Mouse (Mus musculus) myocyte (in vitro differentiated cells): Measurements from ENCODE around the gene Dab1. TPM values are rescaled to one million over a fixed set of nuclear protein-coding genes. Genes with fewer than 3 reads are reported as not detected.

Experiments
- H3K27me3 ChIP-seq: one replicate; pipeline ENCODE4 v1.6.1; 2011; ENCODE audit not compliant: control insufficient read depth, insufficient read depth, insufficient read length
- H3K36me3 ChIP-seq: one replicate; pipeline ENCODE4 v1.6.1; 2011; ENCODE audit not compliant: control insufficient read depth, insufficient read depth
- H3K4me2 ChIP-seq: one replicate; pipeline ENCODE4 v1.6.1; 2011; ENCODE audit warnings: low read depth, control low read depth
- H3K4me3 ChIP-seq: one replicate; pipeline ENCODE4 v1.5.1; 2011; ENCODE audit warnings: mild to moderate bottlenecking, control low read depth, moderate library complexity
- H3K79me2 ChIP-seq: one replicate; pipeline ENCODE4 v1.6.1; 2011; ENCODE audit not compliant: control insufficient read depth, insufficient read depth
- H3ac ChIP-seq: one replicate; pipeline ENCODE4 v1.6.1; 2011; ENCODE audit not compliant: control insufficient read depth, insufficient read length
- CEBPB ChIP-seq: IDR thresholded peaks from 2 replicates; pipeline ENCODE4 v1.6.1; 2011; ENCODE audit warnings: mild to moderate bottlenecking, moderate library complexity; ENCODE audit not compliant: poor library complexity, insufficient read depth, severe bottlenecking
- E2F4 ChIP-seq: IDR thresholded peaks from one replicate; pipeline ENCODE4 v1.6.1; 2011; ENCODE audit warnings: mild to moderate bottlenecking, control low read depth, moderate library complexity; ENCODE audit not compliant: insufficient read depth
- MAX ChIP-seq: IDR thresholded peaks from one replicate; pipeline ENCODE4 v1.6.1; 2011; ENCODE audit warnings: low read depth, mild to moderate bottlenecking, control low read depth
- MYOD1 ChIP-seq, 3 experiments: IDR thresholded peaks; one replicate each; pipeline ENCODE4 v1.6.1; 2011; ENCODE audit warnings: control low read depth in 2 of 3, low read depth in 2 of 3, mild to moderate bottlenecking in 2 of 3, moderate library complexity in 1 of 3; ENCODE audit not compliant: insufficient read length in 2 of 3, control insufficient read depth in 1 of 3
- MYOG ChIP-seq, 3 experiments: IDR thresholded peaks; one replicate each; pipeline ENCODE4 v1.6.1; 2011; ENCODE audit warnings: control low read depth in 2 of 3, low read depth in 2 of 3, mild to moderate bottlenecking in 2 of 3; ENCODE audit not compliant: insufficient read length in 2 of 3, control insufficient read depth in 1 of 3, insufficient read depth in 1 of 3
- POLR2A ChIP-seq: IDR thresholded peaks from one replicate; pipeline ENCODE4 v1.6.1; 2011; ENCODE audit warnings: low read depth, mild to moderate bottlenecking, control low read depth, moderate library complexity; ENCODE audit not compliant: insufficient read length
- POLR2AphosphoS2 ChIP-seq: IDR thresholded peaks from one replicate; pipeline ENCODE4 v1.6.1; 2011; ENCODE audit warnings: low read depth, control low read depth; ENCODE audit not compliant: insufficient read length
- REST ChIP-seq: IDR thresholded peaks from one replicate; pipeline ENCODE4 v1.6.1; 2011; ENCODE audit warnings: mild to moderate bottlenecking, control low read depth, moderate library complexity; ENCODE audit not compliant: insufficient read depth, insufficient read length
- SRF ChIP-seq: IDR thresholded peaks from one replicate; pipeline ENCODE4 v1.6.1; 2011; ENCODE audit warnings: low read depth; ENCODE audit not compliant: control insufficient read depth, insufficient read length
- TCF12 ChIP-seq: IDR thresholded peaks from one replicate; pipeline ENCODE4 v1.6.1; 2011; ENCODE audit warnings: mild to moderate bottlenecking, control low read depth; ENCODE audit not compliant: poor library complexity, insufficient read depth, severe bottlenecking
- TCF3 ChIP-seq: IDR thresholded peaks from one replicate; pipeline ENCODE4 v1.6.1; 2011; ENCODE audit warnings: low read depth, control low read depth; ENCODE audit not compliant: insufficient read length
- USF1 ChIP-seq: IDR thresholded peaks from one replicate; pipeline ENCODE4 v1.6.1; 2011; ENCODE audit warnings: low read depth, mild to moderate bottlenecking, control low read depth, moderate library complexity
- polyA plus RNA-seq: library from polyadenylated mRNA; unstranded; fragments of >200 nt; fragmentation: generic; extraction: Trizol; gene quantifications from one replicate; pipeline ENCODE4 v1.2.1, GENCODE M21; 2012; ENCODE audit warnings: missing spikeins

The Dab1 gene
- polyA plus RNA-seq, 1 experiment: not detected

GRCm38 (mm10) chr4:103577111-103577815 is 41.9 kb upstream of the Dab1 start:
- H3K79me2 ChIP-seq: no peaks in the 10 kb centered on the region
- no peaks in the 10 kb centered on the region for H3K27me3 ChIP-seq
- H3K4me3 ChIP-seq: no peak overlapping the region
- H3K4me2 ChIP-seq: no peak overlapping the region
- no peaks in the 10 kb centered on the region for H3K36me3 ChIP-seq
- TF ChIP-seq CEBPB: no peak
- no peak for TF ChIP-seq POLR2A
- no peak for TF ChIP-seq SRF
- no peak for TF ChIP-seq TCF3
- no peak for TF ChIP-seq TCF12
- no peak for TF ChIP-seq POLR2AphosphoS2
- no peak for TF ChIP-seq MAX
- TF ChIP-seq E2F4: no peak
- TF ChIP-seq REST: no peak
- TF ChIP-seq USF1: no peak
- TF ChIP-seq MYOG (IDR thresholded peaks at IDR 0.05; ENCODE audit: control insufficient read depth in 1 of 3, insufficient read depth in 1 of 3, insufficient read length in 2 of 3, low read depth in 2 of 3): no peak
- TF ChIP-seq MYOD1 (IDR thresholded peaks at IDR 0.05; ENCODE audit: control insufficient read depth in 1 of 3, insufficient read length in 2 of 3, low read depth in 2 of 3): no peak
- no peak overlapping the region for H3ac ChIP-seq

DNA sequence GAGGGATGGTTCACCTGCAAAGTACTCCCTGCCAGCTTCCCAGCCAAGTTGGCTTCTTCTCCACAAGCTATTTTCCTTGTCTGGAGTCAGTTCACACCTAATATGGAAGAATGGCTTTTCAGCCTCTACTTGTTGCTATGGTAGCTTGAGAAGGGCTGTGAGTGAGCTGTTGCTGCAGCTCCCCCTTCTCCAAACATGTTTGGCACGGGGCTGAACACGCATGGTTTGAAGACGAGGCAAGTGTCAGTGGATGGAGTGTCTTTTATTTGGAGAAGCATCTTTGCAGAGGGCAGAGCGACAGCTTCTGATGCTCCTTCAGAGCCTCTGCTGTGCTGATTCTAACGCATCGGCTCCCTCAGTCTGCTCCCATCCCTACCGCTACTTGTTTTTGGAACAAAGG is 41.3 kb upstream of the Dab1 start:
- H3K4me2 ChIP-seq: no peak overlapping the region
- no peak overlapping the region for H3K4me3 ChIP-seq
- H3ac ChIP-seq: no peak overlapping the region
- no peaks in the 10 kb centered on the region for H3K27me3 ChIP-seq
- no peak for TF ChIP-seq MAX
- no peak for TF ChIP-seq E2F4
- no peak for TF ChIP-seq USF1
- TF ChIP-seq REST: no peak
- H3K36me3 ChIP-seq: no peaks in the 10 kb centered on the region
- H3K79me2 ChIP-seq: no peaks in the 10 kb centered on the region

DNA sequence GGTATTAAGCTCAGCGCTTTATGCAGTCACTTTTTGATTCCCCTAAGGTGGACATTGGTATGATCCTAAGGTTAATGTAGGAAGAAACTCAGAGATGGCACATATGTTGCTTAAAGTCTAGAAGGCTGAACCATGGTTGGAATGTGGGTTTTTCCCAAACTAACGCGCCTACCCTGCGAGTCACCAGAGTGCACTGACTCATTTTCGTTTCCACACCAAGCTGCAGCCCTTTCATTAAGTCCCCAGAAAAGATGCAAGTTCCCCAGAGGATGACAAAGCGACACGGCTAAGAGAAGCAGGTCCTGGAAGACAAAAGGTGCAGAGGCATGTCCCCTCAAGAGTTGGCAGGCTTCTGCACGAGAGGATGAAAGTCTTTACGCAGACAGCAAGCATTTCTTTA is 39.1 kb upstream of the Dab1 start:
- H3K4me2 ChIP-seq: no peak overlapping the region
- TF ChIP-seq SRF (no peak), REST (no peak), CEBPB (no peak), E2F4 (no peak), TCF12 (no peak), POLR2AphosphoS2 (no peak), MYOD1 (IDR thresholded peaks at IDR 0.05; ENCODE audit: control insufficient read depth in 1 of 3, insufficient read length in 2 of 3, low read depth in 2 of 3) (no peak), USF1 (no peak), MYOG (IDR thresholded peaks at IDR 0.05; ENCODE audit: control insufficient read depth in 1 of 3, insufficient read depth in 1 of 3, insufficient read length in 2 of 3, low read depth in 2 of 3) (no peak), TCF3 (no peak), MAX (no peak), POLR2A (no peak)
- no peak overlapping the region for H3K4me3 ChIP-seq
- H3K27me3 ChIP-seq: no peaks in the 10 kb centered on the region
- no peak overlapping the region for H3ac ChIP-seq
- no peaks in the 10 kb centered on the region for H3K36me3 ChIP-seq
- H3K79me2 ChIP-seq: no peaks in the 10 kb centered on the region

- TF ChIP-seq REST (no peak), E2F4 (no peak), CEBPB (no peak), POLR2A (no peak), USF1 (no peak), TCF3 (no peak)
- H3ac ChIP-seq: no peak overlapping the region
- no peaks in the 10 kb centered on the region for H3K36me3 ChIP-seq
- no peaks in the 10 kb centered on the region for H3K27me3 ChIP-seq
- H3K4me3 ChIP-seq: no peak overlapping the region
- H3K4me2 ChIP-seq: no peak overlapping the region
- no peaks in the 10 kb centered on the region for H3K79me2 ChIP-seq
These were observed 4.1 kb upstream of the Dab1 start for GRCm38 (mm10) chr4:103615011-103615410.

DNA sequence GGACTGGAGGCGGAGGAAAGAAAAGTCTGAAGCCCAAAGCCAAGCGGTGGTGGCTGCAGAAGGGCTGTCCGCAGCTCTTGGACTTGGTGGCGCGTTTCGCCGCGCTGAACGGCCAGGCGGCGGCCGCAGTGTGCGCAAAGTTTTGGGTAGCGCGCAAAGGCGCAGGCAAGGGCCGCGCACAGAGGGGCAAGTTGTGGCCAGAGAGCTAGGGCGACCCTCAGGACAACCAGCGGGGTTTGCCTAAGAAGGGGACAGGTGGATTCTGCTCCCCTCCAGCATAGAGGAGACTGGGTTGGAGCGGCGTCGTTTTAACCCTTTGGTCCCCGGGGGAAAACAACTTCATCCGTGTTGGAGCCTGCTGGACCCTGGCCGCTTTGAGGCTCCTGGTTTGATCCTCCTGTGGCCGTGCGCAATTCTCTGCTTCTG is 800 bp downstream of the Dab1 start:
- Histone ChIP-seq H3ac (no peak overlapping the region), H3K4me3 (no peak overlapping the region), H3K36me3 (no peaks in the 10 kb centered on the region), H3K4me2 (no peak overlapping the region), H3K79me2 (no peaks in the 10 kb centered on the region), H3K27me3 (no peaks in the 10 kb centered on the region)
- TF ChIP-seq TCF12: no peak
